Mouse (Mus musculus) myocyte (in vitro differentiated cells): ENCODE data around the gene St3gal6. TPM values are rescaled to one million over a fixed set of nuclear protein-coding genes. Genes with fewer than 3 reads are reported as not detected.

ENCODE experiments used
- H3K27me3 ChIP-seq: one replicate; pipeline ENCODE4 v1.6.1; 2011; ENCODE audit not compliant: control insufficient read depth, insufficient read depth, insufficient read length
- H3K36me3 ChIP-seq: one replicate; pipeline ENCODE4 v1.6.1; 2011; ENCODE audit not compliant: control insufficient read depth, insufficient read depth
- H3K4me2 ChIP-seq: one replicate; pipeline ENCODE4 v1.6.1; 2011; ENCODE audit warnings: low read depth, control low read depth
- H3K4me3 ChIP-seq: one replicate; pipeline ENCODE4 v1.5.1; 2011; ENCODE audit warnings: mild to moderate bottlenecking, control low read depth, moderate library complexity
- H3K79me2 ChIP-seq: one replicate; pipeline ENCODE4 v1.6.1; 2011; ENCODE audit not compliant: control insufficient read depth, insufficient read depth
- H3ac ChIP-seq: one replicate; pipeline ENCODE4 v1.6.1; 2011; ENCODE audit not compliant: control insufficient read depth, insufficient read length
- CEBPB ChIP-seq: IDR thresholded peaks from 2 replicates; pipeline ENCODE4 v1.6.1; 2011; ENCODE audit warnings: mild to moderate bottlenecking, moderate library complexity; ENCODE audit not compliant: poor library complexity, insufficient read depth, severe bottlenecking
- E2F4 ChIP-seq: IDR thresholded peaks from one replicate; pipeline ENCODE4 v1.6.1; 2011; ENCODE audit warnings: mild to moderate bottlenecking, control low read depth, moderate library complexity; ENCODE audit not compliant: insufficient read depth
- MAX ChIP-seq: IDR thresholded peaks from one replicate; pipeline ENCODE4 v1.6.1; 2011; ENCODE audit warnings: low read depth, mild to moderate bottlenecking, control low read depth
- MYOD1 ChIP-seq, 3 experiments: IDR thresholded peaks; one replicate each; pipeline ENCODE4 v1.6.1; 2011; ENCODE audit warnings: control low read depth in 2 of 3, low read depth in 2 of 3, mild to moderate bottlenecking in 2 of 3, moderate library complexity in 1 of 3; ENCODE audit not compliant: insufficient read length in 2 of 3, control insufficient read depth in 1 of 3
- MYOG ChIP-seq, 3 experiments: IDR thresholded peaks; one replicate each; pipeline ENCODE4 v1.6.1; 2011; ENCODE audit warnings: control low read depth in 2 of 3, low read depth in 2 of 3, mild to moderate bottlenecking in 2 of 3; ENCODE audit not compliant: insufficient read length in 2 of 3, control insufficient read depth in 1 of 3, insufficient read depth in 1 of 3
- POLR2A ChIP-seq: IDR thresholded peaks from one replicate; pipeline ENCODE4 v1.6.1; 2011; ENCODE audit warnings: low read depth, mild to moderate bottlenecking, control low read depth, moderate library complexity; ENCODE audit not compliant: insufficient read length
- POLR2AphosphoS2 ChIP-seq: IDR thresholded peaks from one replicate; pipeline ENCODE4 v1.6.1; 2011; ENCODE audit warnings: low read depth, control low read depth; ENCODE audit not compliant: insufficient read length
- REST ChIP-seq: IDR thresholded peaks from one replicate; pipeline ENCODE4 v1.6.1; 2011; ENCODE audit warnings: mild to moderate bottlenecking, control low read depth, moderate library complexity; ENCODE audit not compliant: insufficient read depth, insufficient read length
- SRF ChIP-seq: IDR thresholded peaks from one replicate; pipeline ENCODE4 v1.6.1; 2011; ENCODE audit warnings: low read depth; ENCODE audit not compliant: control insufficient read depth, insufficient read length
- TCF12 ChIP-seq: IDR thresholded peaks from one replicate; pipeline ENCODE4 v1.6.1; 2011; ENCODE audit warnings: mild to moderate bottlenecking, control low read depth; ENCODE audit not compliant: poor library complexity, insufficient read depth, severe bottlenecking
- TCF3 ChIP-seq: IDR thresholded peaks from one replicate; pipeline ENCODE4 v1.6.1; 2011; ENCODE audit warnings: low read depth, control low read depth; ENCODE audit not compliant: insufficient read length
- USF1 ChIP-seq: IDR thresholded peaks from one replicate; pipeline ENCODE4 v1.6.1; 2011; ENCODE audit warnings: low read depth, mild to moderate bottlenecking, control low read depth, moderate library complexity
- polyA plus RNA-seq: library from polyadenylated mRNA; unstranded; fragments of >200 nt; fragmentation: generic; extraction: Trizol; gene quantifications from one replicate; pipeline ENCODE4 v1.2.1, GENCODE M21; 2012; ENCODE audit warnings: missing spikeins

St3gal6 gene
- polyA plus RNA-seq, 1 experiment: 0.18 TPM

DNA sequence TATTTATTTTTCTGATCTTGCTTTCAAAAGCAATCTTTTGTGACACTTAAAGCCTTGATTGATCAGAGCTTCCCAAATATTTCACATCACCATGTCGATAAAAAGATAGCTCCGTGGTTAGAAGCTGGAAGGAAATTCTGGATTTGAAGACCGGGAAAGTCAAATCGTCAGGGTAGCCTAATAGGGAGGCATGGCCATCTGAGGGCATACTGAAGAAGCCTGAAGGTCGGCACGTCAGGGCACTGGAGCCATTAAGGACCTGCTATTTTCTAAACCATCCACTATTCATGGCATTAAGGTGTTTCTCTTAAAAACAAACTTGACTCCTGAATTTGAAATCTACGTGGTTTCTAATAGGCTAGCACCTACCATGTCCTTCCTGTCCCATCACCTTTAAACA, 2.1 kb downstream of the St3gal6 start:
- Histone ChIP-seq H3K79me2 (no peaks in the 10 kb centered on the region), H3ac (no peak overlapping the region), H3K4me3 (no peak overlapping the region), H3K27me3 (peaks cover 7% of the 10 kb centered on the region), H3K36me3 (no peaks in the 10 kb centered on the region), H3K4me2 (no peak overlapping the region)
- TF ChIP-seq MYOG (IDR thresholded peaks at IDR 0.05; ENCODE audit: control insufficient read depth in 1 of 3, insufficient read depth in 1 of 3, insufficient read length in 2 of 3, low read depth in 2 of 3) (no peak), TCF3 (no peak), REST (no peak), E2F4 (no peak), MYOD1 (IDR thresholded peaks at IDR 0.05; ENCODE audit: control insufficient read depth in 1 of 3, insufficient read length in 2 of 3, low read depth in 2 of 3) (no peak), USF1 (no peak), POLR2AphosphoS2 (no peak), CEBPB (no peak), TCF12 (no peak), MAX (no peak), POLR2A (no peak), SRF (no peak)

DNA sequence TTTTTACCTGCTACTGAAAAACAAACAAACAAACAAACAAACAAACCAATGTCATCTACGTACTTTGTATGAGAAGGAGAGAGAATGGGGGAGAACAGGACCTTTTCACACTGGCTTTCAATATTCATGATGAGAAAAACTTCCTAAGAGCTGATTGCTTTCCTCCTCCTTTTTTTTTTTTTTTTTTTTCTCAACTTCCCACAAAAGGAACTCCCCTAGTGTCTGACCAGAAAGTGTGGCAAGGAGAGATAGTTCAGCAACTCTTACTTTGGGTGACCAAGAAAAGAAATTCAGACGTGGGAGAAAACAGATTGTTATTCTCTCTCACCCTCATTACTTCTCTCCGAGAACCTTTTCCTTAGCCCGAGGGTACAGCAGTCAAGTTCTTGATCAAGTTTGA, 2.9 kb downstream of the St3gal6 start:
- H3K27me3 ChIP-seq: peaks cover 7% of the 10 kb centered on the region
- no peaks in the 10 kb centered on the region for H3K36me3 ChIP-seq
- TF ChIP-seq MYOD1 (IDR thresholded peaks at IDR 0.05; ENCODE audit: control insufficient read depth in 1 of 3, insufficient read length in 2 of 3, low read depth in 2 of 3): no peak
- TF ChIP-seq POLR2A: no peak
- H3K79me2 ChIP-seq: no peaks in the 10 kb centered on the region
- H3K4me3 ChIP-seq: no peak overlapping the region
- no peak overlapping the region for H3K4me2 ChIP-seq
- H3ac ChIP-seq: no peak overlapping the region

DNA sequence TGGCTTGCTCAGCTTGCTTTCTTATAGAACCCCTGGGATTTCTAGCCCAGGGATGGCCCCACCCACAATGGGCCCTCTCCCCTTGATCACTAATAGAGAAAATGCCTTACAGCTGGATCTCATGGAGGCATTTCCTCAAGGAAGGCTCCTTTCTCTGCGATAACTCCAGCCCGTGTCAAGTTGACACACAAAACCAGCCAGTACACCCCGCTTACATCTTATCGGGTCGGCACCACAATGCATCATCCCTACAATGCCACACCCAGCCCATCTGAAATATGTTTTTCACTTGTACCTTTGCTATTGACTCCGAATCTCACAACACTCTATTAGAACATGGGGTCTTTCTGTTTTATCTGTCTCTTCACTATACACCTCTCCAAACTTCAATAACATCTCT, 3.6 kb downstream of the St3gal6 start:
- no peaks in the 10 kb centered on the region for H3K79me2 ChIP-seq
- no peak overlapping the region for H3K4me3 ChIP-seq
- H3K27me3 ChIP-seq: peaks cover 7% of the 10 kb centered on the region
- no peak overlapping the region for H3K4me2 ChIP-seq
- TF ChIP-seq POLR2A (no peak), MYOD1 (IDR thresholded peaks at IDR 0.05; ENCODE audit: control insufficient read depth in 1 of 3, insufficient read length in 2 of 3, low read depth in 2 of 3) (no peak), SRF (no peak), TCF12 (no peak), TCF3 (no peak), CEBPB (no peak), REST (no peak), MAX (no peak), MYOG (IDR thresholded peaks at IDR 0.05; ENCODE audit: control insufficient read depth in 1 of 3, insufficient read depth in 1 of 3, insufficient read length in 2 of 3, low read depth in 2 of 3) (no peak), E2F4 (no peak)
- H3ac ChIP-seq: no peak overlapping the region
- H3K36me3 ChIP-seq: no peaks in the 10 kb centered on the region

DNA sequence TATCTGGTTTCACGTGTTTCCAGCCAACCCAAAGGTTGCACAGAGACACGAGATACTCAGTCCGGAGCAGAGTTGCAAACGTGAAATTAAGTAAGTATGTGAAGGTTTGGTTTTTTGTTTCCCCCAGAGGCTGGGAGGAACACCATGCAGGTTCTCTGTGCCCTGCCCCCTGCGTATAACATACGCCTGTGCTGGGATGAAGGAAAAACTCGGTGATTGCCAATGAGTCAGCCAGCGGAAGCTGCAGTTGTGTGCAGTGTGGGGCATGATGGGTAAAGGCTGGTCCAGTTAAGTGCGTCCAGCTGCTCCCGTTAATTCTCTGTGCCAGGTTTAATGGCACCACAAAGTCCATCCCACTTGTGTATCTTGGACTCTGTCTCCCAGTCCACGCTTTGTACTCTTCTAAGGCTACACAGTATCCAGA, 4.4 kb downstream of the St3gal6 start:
- TF ChIP-seq TCF3: no peak
- TF ChIP-seq MAX: no peak
- no peak for TF ChIP-seq MYOG (IDR thresholded peaks at IDR 0.05; ENCODE audit: control insufficient read depth in 1 of 3, insufficient read depth in 1 of 3, insufficient read length in 2 of 3, low read depth in 2 of 3)
- no peak for TF ChIP-seq MYOD1 (IDR thresholded peaks at IDR 0.05; ENCODE audit: control insufficient read depth in 1 of 3, insufficient read length in 2 of 3, low read depth in 2 of 3)
- no peak for TF ChIP-seq REST
- no peak for TF ChIP-seq POLR2A
- TF ChIP-seq SRF: no peak
- no peak for TF ChIP-seq CEBPB
- no peak for TF ChIP-seq E2F4
- TF ChIP-seq USF1: no peak
- no peak for TF ChIP-seq POLR2AphosphoS2
- no peak for TF ChIP-seq TCF12
- Histone ChIP-seq H3K4me2 (no peak overlapping the region), H3K79me2 (no peaks in the 10 kb centered on the region), H3K4me3 (no peak overlapping the region), H3ac (no peak overlapping the region), H3K27me3 (peaks cover 7% of the 10 kb centered on the region), H3K36me3 (no peaks in the 10 kb centered on the region)

DNA sequence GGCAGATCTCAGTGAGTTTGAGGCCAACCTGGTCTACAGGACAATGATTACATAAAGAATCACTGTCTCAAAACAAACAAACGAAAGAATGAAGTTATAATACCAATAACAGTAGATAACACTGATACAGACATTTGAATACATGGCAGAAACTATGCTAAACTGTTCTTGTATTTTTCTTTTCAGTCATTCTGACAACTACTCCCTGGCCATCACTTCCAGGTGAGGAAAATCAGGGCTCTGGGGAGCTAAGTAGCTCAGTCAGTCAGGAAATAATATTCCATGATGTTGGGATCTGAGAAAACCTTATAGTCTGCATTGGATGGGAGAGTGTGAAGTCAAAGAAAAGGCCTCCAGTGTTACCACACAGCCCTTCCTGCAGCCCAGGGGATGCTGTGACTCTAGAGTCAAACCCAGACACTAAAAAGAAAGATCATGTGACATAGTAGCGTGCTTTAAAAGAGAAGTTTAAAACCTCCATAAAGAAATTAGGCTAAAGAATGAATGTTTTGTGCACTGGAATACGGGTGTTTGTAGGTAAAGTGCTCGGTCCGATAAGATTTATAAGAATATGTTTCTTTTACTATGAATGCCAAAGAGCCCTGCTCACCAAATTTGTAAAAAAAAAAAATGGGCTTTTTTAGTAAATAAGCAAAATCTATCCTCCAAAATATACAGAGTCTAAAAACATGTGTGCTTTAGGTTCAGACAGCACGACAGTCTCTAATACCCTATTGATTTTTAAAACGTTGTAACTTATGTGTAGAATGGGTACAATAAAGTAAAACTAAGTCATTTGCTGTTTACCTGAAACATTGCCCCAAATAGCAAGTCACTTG, 6.9 kb downstream of the St3gal6 start:
- TF ChIP-seq REST (no peak), MAX (no peak), CEBPB (no peak), E2F4 (no peak), POLR2A (no peak), POLR2AphosphoS2 (no peak), TCF3 (no peak), SRF (no peak), USF1 (no peak), TCF12 (no peak), MYOG (IDR thresholded peaks at IDR 0.05; ENCODE audit: control insufficient read depth in 1 of 3, insufficient read depth in 1 of 3, insufficient read length in 2 of 3, low read depth in 2 of 3) (no peak), MYOD1 (IDR thresholded peaks at IDR 0.05; ENCODE audit: control insufficient read depth in 1 of 3, insufficient read length in 2 of 3, low read depth in 2 of 3) (no peak)
- Histone ChIP-seq H3ac (no peak overlapping the region), H3K27me3 (no peaks in the 10 kb centered on the region), H3K4me3 (no peak overlapping the region), H3K4me2 (no peak overlapping the region), H3K79me2 (no peaks in the 10 kb centered on the region), H3K36me3 (no peaks in the 10 kb centered on the region)
